Mouse (Mus musculus): ENCODE data around the gene Msi2. TPM values are rescaled to one million over a fixed set of nuclear protein-coding genes. Genes with fewer than 3 reads are reported as not detected.

The Msi2 gene
- polyA plus RNA-seq, 1 experiment = 18.3 TPM

- TF ChIP-seq GATA1 (IDR thresholded peaks at IDR 0.05; ENCODE audit: low read length) = no peak
Measured at GRCm38 (mm10) chr11:88526711-88527110, 191.6 kb downstream of the Msi2 start.

- no peak for TF ChIP-seq GATA1 (IDR thresholded peaks at IDR 0.05; ENCODE audit: low read length)
Measured at GRCm38 (mm10) chr11:88524790-88525575, 193.3 kb downstream of the Msi2 start.

GRCm38 (mm10) chr11:88524437-88524789 lies 193.9 kb downstream of the Msi2 start:
- TF ChIP-seq GATA1 (IDR thresholded peaks at IDR 0.05; ENCODE audit: low read length) = no peak

GRCm38 (mm10) chr11:88523921-88524320 lies 194.4 kb downstream of the Msi2 start:
- TF ChIP-seq GATA1 (IDR thresholded peaks at IDR 0.05; ENCODE audit: low read length) = no peak

DNA sequence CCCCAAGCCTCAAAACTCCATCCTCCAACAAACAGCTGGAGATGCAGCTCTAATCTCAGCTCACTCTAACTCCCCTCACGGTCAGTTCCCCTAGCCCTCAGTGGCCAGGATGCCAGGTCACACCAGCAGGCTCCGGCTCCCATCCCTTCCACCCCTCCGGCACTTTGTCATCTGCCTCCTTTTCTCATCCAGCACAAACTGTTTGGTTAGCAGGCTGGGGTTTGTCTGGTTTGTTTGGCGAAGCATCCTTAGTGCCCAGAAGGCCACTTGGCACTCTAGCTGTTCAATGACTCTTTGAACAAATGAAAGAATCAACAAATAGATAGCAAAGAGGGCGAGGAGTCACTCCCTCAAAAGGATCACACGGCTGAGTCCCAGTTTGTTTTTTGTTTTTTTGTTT lies 194.8 kb downstream of the Msi2 start:
- no peak for TF ChIP-seq GATA1 (IDR thresholded peaks at IDR 0.05; ENCODE audit: low read length)

DNA sequence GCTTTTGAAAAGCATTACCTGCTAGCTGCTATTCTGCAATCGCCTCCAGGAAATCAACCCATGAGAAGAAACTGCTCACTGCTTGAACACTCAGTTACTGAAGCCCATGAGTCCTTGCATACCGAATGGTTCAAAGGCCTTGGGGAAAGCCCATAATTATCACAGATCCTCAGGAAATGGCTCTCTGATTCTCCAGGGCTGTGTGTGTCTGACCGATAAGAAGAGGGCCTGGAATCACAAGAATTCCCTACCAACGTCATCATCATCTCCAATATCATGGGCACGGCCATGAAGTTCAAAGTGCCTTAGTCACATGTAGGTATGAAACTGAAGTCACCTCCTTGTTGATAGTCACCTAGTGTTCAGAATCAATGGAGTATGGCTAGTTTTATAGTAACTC lies 196.2 kb downstream of the Msi2 start:
- no peak for TF ChIP-seq GATA1 (IDR thresholded peaks at IDR 0.05; ENCODE audit: low read length)

DNA sequence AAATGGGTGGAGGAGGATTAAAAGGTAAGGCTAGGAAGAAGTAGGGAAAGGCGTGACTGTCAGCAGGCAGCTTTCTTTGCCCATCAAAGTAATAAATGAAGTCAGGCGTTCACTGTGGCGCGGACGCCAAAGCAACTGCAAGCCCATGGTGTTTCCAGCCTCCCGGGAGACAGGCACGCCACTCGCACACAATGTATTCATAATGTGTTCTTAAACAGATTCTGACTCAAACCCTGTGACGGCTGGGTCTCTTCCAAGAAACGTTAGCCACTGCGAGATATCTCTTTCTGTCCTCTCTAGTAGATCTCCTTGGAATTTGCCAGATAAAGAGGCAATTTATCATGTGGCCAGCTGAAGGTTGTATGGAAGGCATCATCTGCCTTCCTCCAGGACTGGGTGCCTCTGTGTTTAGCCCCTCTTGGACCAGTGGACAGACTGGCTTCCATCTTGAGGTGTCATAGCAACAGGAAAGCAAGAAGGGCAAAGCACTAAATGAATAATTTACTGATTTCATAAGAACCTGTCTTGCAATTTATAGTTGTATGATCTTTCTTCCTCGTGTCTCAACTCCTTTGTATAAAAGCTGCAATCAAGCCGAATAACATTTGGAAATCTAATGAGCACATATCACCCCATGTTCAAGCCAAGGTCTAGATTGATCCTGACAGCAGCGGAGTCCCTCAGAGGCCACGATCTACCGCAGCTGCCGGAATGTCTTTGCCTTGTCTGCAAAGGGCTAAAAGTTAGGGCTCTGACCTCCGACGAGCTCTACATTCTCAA lies 197.2 kb downstream of the Msi2 start:
- TF ChIP-seq GATA1 (IDR thresholded peaks at IDR 0.05; ENCODE audit: low read length) = no peak

DNA sequence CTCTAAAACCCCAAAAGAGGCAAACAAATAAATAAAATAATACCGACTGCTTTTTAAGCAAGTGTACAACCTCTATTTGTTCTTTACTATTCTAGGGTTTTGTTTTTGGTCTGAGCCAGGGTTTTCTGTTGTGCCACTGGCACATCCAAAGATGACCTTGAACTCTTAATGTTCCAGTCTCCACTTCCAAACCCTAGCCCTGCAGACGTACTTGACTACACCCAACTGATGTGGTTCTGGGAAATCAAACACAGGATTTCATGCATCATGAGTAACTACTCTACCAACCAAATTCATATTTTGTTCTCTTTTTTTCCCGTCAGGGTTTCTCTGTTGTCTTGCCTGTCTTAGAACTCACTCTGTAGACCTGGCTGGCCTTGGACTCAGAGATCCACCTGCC lies 200.0 kb downstream of the Msi2 start:
- TF ChIP-seq GATA1 (IDR thresholded peaks at IDR 0.05; ENCODE audit: low read length) = no peak

- no peak for TF ChIP-seq GATA1 (IDR thresholded peaks at IDR 0.05; ENCODE audit: low read length)
Measured at GRCm38 (mm10) chr11:88516596-88517485, 201.5 kb downstream of the Msi2 start.

DNA sequence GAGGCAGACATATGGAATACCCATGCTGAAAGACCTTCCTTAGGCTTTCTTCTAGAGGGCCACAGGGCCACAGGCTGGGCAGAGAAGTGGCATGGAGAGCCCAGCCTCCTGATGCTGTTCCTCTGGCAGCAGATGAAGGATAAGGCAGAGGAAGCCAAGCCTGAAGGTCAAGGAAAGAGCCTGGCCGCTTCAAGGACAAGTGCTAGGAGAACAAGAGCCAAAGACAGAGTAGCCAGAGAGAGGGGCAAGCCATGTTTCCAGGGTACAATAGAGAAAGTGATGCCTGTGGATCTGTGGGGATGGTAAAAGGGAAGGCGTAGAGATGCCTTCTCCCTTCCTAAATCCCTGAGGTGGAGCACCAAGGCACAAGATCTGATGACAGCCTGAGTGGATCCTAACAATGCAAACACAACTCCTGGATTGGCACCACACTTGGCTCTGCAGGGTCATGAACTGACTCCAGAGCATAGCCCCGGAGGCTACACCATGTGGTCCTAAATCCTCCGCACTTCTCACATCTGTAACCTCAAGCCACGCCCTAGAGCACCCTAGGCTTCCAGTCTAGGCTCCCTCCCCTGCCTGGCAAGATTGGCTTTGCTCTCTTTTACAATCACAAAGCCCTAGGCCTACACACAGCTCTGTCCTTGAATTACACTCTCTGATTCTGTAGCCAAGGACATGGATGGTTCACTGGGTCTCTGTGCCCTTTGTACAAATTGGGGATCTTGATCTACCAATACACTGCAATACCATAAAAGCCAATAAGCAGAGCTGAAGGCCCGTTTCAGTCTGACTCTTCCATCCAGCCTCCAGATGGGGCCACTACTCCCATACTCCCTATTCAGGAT lies 202.4 kb downstream of the Msi2 start:
- no peak for TF ChIP-seq GATA1 (IDR thresholded peaks at IDR 0.05; ENCODE audit: low read length)

GRCm38 (mm10) chr11:88515267-88515666 lies 203.0 kb downstream of the Msi2 start:
- TF ChIP-seq GATA1 (IDR thresholded peaks at IDR 0.05; ENCODE audit: low read length) = no peak

DNA sequence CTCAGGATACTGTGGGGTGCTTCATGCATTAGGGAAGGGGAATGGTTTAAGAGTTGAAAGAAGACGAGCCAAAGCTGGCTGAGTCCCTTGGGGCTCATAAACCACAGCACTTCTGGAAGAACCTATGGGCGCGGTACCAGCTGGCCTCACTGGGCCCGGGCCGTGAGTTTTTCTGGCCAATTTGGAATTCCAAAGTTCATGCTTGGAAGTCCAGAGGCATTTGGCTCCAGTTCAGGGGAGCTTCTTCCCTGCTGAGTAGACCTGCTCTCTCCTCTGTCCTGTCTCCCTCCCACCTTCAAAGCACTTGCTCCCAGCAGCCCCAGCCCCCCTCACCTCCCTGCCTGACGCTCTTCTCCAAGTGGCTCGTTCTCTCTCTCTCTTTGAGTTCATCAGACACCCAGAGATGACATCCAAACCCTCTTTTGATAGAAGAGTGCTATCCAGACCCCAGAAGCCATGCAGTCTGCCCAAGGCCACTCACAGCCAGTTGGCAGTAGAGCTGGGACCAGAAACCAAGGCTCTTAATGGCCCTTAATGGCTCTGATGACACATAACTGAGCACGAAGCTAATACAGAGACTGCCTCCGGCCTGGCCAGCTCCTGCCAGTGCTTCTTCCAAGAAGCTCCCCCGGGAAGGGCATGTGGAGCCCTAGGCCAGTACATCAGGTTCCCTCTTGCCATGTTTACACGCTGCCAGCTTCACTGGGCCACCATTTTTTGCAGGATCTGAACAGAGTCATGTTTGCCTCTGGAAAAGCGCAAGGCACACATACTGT lies 204.0 kb downstream of the Msi2 start:
- TF ChIP-seq GATA1 (IDR thresholded peaks at IDR 0.05; ENCODE audit: low read length) = no peak

GRCm38 (mm10) chr11:88512580-88512979 lies 205.7 kb downstream of the Msi2 start:
- TF ChIP-seq GATA1 (IDR thresholded peaks at IDR 0.05; ENCODE audit: low read length) = no peak

GRCm38 (mm10) chr11:88510282-88510850 lies 207.9 kb downstream of the Msi2 start:
- TF ChIP-seq GATA1 (IDR thresholded peaks at IDR 0.05; ENCODE audit: low read length) = no peak

Measured in G1E-ER4 (cell line).